In genomic region chr6:38821686-38822085, GRCm38 (mm10) we compare ENCODE assay signal across 28 mouse cellular contexts. TPM values are rescaled to one million over a fixed set of nuclear protein-coding genes. Genes with fewer than 3 reads are reported as not detected.
A peak's percentile ranks its signal among the peaks of the same experiment; 100 is the strongest.
DNase-seq lines count a peak whose midpoint lies in the region; ATAC-seq and TF ChIP-seq lines count a peak whose summit lies in the region.
"Had no signal": no experiment of that assay in that cellular context is flagged by ENCODE, and none has a peak within 500 bp of the region (broad histone marks: within the 10 kb centered on the region; RNA-seq: fewer than 3 reads in every experiment).

No protein-coding gene starts in this region.

- no peaks in the 10 kb centered on the region for H3K27me3 ChIP-seq in liver, embryonic 13.5 days
- no peaks in the 10 kb centered on the region for H3K27me3 ChIP-seq in G1E (ENCODE audit: insufficient read depth, low read length)
- H3K27me3 ChIP-seq: forebrain, embryonic 13.5 days; heart, embryonic 12.5 days; lung, embryonic 15.5 days; midbrain, embryonic 12.5 days; neural tube, embryonic 12.5 days; Patski had no signal

- no peak for DNase-seq in liver, embryonic 13.5 days
- no peak for DNase-seq in liver
- peak; percentile 41 for DNase-seq in G1E (ENCODE audit: low spot score)
- DNase-seq in right cerebral cortex, postnatal 10 days (ENCODE audit: low spot score in 2 of 2): no peak
- DNase-seq in layer of hippocampus, postnatal 14 days (ENCODE audit: low spot score in 2 of 2): no peak
- DNase-seq: adrenal gland, postnatal 10 days; B cell, adult 2 months; cerebellum, adult 8-10 months; cerebellum, postnatal 25 days; gastrocnemius, postnatal 25 days; heart, adult 2 months; kidney, adult 9 months; kidney, postnatal 14 days; left cerebral cortex, postnatal 4 days; right cerebral cortex, adult 18-20 months; thymus, adult 2 months; thymus, postnatal 36 days had no signal

- H3K36me3 ChIP-seq in liver, embryonic 13.5 days: peaks cover 42% of the 10 kb centered on the region
- peaks cover 24% of the 10 kb centered on the region for H3K36me3 ChIP-seq in G1E (replicated peaks)

- no peak overlapping the region for H3K9ac ChIP-seq in liver, embryonic 13.5 days
- H3K9ac ChIP-seq: forebrain, embryonic 13.5 days; heart, embryonic 12.5 days; lung, embryonic 15.5 days; midbrain, embryonic 12.5 days; neural tube, embryonic 12.5 days had no signal

- H3K4me3 ChIP-seq in liver, embryonic 13.5 days (replicated peaks): no peak overlapping the region
- H3K4me3 ChIP-seq in G1E (ENCODE audit: low read depth, low read length): no peak overlapping the region
- H3K4me3 ChIP-seq: forebrain, embryonic 13.5 days; heart, adult 2 months; heart, embryonic 12.5 days; hindbrain, embryonic 10.5 days; lung, embryonic 15.5 days; midbrain, embryonic 12.5 days; myocyte; neural tube, embryonic 12.5 days had no signal

- no peak for ATAC-seq in liver, embryonic 13.5 days (ENCODE audit: low read depth)
- ATAC-seq in G1E (ENCODE audit: extremely low read depth, insufficient number of reproducible peaks, low FRiP score, poor library complexity, severe bottlenecking): peak; percentile 70
- peak; percentile 73 for ATAC-seq in common myeloid progenitor, adult 5-6 weeks (replicated peaks; ENCODE audit: low read depth, poor library complexity, severe bottlenecking)
- peak; percentile 36; the same call in 1 of the 2 replicates for ATAC-seq in megakaryocyte-erythroid progenitor cell, adult 5-6 weeks (replicated peaks; ENCODE audit: low FRiP score, low TSS enrichment, poor library complexity, severe bottlenecking)
- ATAC-seq: forebrain, embryonic 13.5 days; intestine, embryonic 16.5 days; Patski had no signal

- peaks cover 58% of the 10 kb centered on the region for H3K4me1 ChIP-seq in liver, embryonic 13.5 days (replicated peaks)
- H3K4me1 ChIP-seq in G1E (ENCODE audit: insufficient read depth, low read depth, low read length): peaks cover 56% of the 10 kb centered on the region
- H3K4me1 ChIP-seq: forebrain, embryonic 13.5 days; hindbrain, embryonic 10.5 days; midbrain, embryonic 12.5 days; neural tube, embryonic 12.5 days had no signal

- 0 out of 2 replicates have a peak overlapping the region, but pooled peaks have one; percentile 21 for H3K27ac ChIP-seq in liver, embryonic 13.5 days
- H3K27ac ChIP-seq: forebrain, embryonic 13.5 days; heart, adult 2 months; hindbrain, embryonic 10.5 days; lung, embryonic 15.5 days; midbrain, embryonic 12.5 days; neural tube, embryonic 12.5 days had no signal

- TF ChIP-seq CTCF in G1E (IDR thresholded peaks at IDR 0.05; ENCODE audit: low read depth, low read length): no peak

- WGBS in liver, embryonic 13.5 days (ENCODE audit: insufficient replicate concordance): 6% methylated on average over 2 of the region's 2 CpGs

- no peaks in the 10 kb centered on the region for H3K9me3 ChIP-seq in liver, embryonic 13.5 days (replicated peaks)
- H3K9me3 ChIP-seq in G1E (replicated peaks): no peaks in the 10 kb centered on the region
- H3K9me3 ChIP-seq: forebrain, embryonic 13.5 days; heart, embryonic 12.5 days; hindbrain, embryonic 10.5 days; lung, embryonic 15.5 days; midbrain, embryonic 12.5 days; neural tube, embryonic 12.5 days had no signal

- H3K4me2 ChIP-seq in liver, embryonic 13.5 days: no peak overlapping the region
- H3K4me2 ChIP-seq: forebrain, embryonic 13.5 days; heart, embryonic 12.5 days; lung, embryonic 15.5 days; midbrain, embryonic 12.5 days; neural tube, embryonic 12.5 days had no signal

RNA-seq across cellular contexts. Expression of gene Tbxas1, which starts 53.5 kb away (rescaled TPM):
- polyA plus RNA-seq in liver, embryonic 13.5 days (2015; fragmentation: Nextera tagmentation; extraction: Ambion mirVana): 11.4 and 12.2 TPM in 2 replicates
- 8.1 and 13.2 TPM in 2 replicates for total RNA-seq in G1E (2014; fragmentation: Nextera tagmentation)
- total RNA-seq in G1E (2017): 3.2 and 3.5 TPM in 2 replicates
- 1.2 TPM in 2 replicates for polyA plus RNA-seq in G1E (2012)
- 23.1 and 33.0 TPM in 2 replicates for total RNA-seq in common myeloid progenitor, adult 5-6 weeks (2017)
- total RNA-seq in megakaryocyte-erythroid progenitor cell, adult 5-6 weeks (2014; fragmentation: Nextera tagmentation): 1.6 and 6.4 TPM in 2 replicates
- 2.5 and 8.8 TPM in 2 replicates for total RNA-seq in megakaryocyte-erythroid progenitor cell, adult 5-6 weeks (2017)
- total RNA-seq in layer of hippocampus, postnatal 14 days (2021): 1 to 10 TPM; 1.9 to 3.1 TPM
- polyA plus RNA-seq: myocyte had no signal

RNA-seq across cellular contexts. Expression of gene Hipk2, which starts 54.3 kb away (rescaled TPM):
- polyA plus RNA-seq in liver, embryonic 13.5 days (2015; fragmentation: Nextera tagmentation; extraction: Ambion mirVana): 20.1 and 20.4 TPM in 2 replicates
- total RNA-seq in G1E (2014; fragmentation: Nextera tagmentation) (97.9 and 113 TPM in 2 replicates), G1E (2017) (4.6 and 5.5 TPM in 2 replicates)
- polyA plus RNA-seq in G1E (2012): 37.6 and 39.6 TPM in 2 replicates
- total RNA-seq in common myeloid progenitor, adult 5-6 weeks (2017): 10.3 and 16.4 TPM in 2 replicates
- 24.3 and 27.9 TPM in 2 replicates for total RNA-seq in megakaryocyte-erythroid progenitor cell, adult 5-6 weeks (2014; fragmentation: Nextera tagmentation)
- total RNA-seq in megakaryocyte-erythroid progenitor cell, adult 5-6 weeks (2017): 5.1 and 9.2 TPM in 2 replicates
- total RNA-seq in layer of hippocampus, postnatal 14 days (2021): 10 to 100 TPM; 60.4 to 62.3 TPM
